Mouse (Mus musculus) CH12.LX (cell line): ENCODE data around the gene Ndufs6.

Experiments used
- CTCF ChIP-seq, 2 experiments: IDR thresholded peaks in 1 of 2; conservative IDR thresholded peaks in 1 of 2; 2 replicates each; pipeline ENCODE4 v1.5.1; 2011 to 2012; ENCODE audit warnings: low read depth in 2 of 2, low read length in 2 of 2, improper control_type of control experiment in 1 of 2, inconsistent platforms in 1 of 2, mild to moderate bottlenecking in 1 of 2, moderate library complexity in 1 of 2
- HCFC1 ChIP-seq: IDR thresholded peaks from 2 replicates; pipeline ENCODE4 v1.6.1; 2012; ENCODE audit warnings: low read depth, mild to moderate bottlenecking, inconsistent platforms, low read length, improper control_type of control experiment
- JUND ChIP-seq: conservative IDR thresholded peaks from 2 replicates; pipeline ENCODE4 v1.6.1; 2011; ENCODE audit warnings: low read depth, low read length, improper control_type of control experiment
- KAT2A ChIP-seq: IDR thresholded peaks from 2 replicates; pipeline ENCODE4 v1.6.1; 2012; ENCODE audit warnings: low read length, improper control_type of control experiment, inconsistent platforms; ENCODE audit not compliant: insufficient replicate concordance
- MAX ChIP-seq: IDR thresholded peaks from 2 replicates; pipeline ENCODE4 v1.6.1; 2011; ENCODE audit warnings: low read length, improper control_type of control experiment
- MXI1 ChIP-seq: IDR thresholded peaks from 2 replicates; pipeline ENCODE4 v1.6.1; 2011; ENCODE audit warnings: mild to moderate bottlenecking, low read depth, low read length, improper control_type of control experiment
- POLR2A ChIP-seq: IDR thresholded peaks from 2 replicates; pipeline ENCODE4 v1.6.1; 2011; ENCODE audit warnings: low read depth, mild to moderate bottlenecking, improper control_type of control experiment, low read length
- POLR2AphosphoS2 ChIP-seq: IDR thresholded peaks from 2 replicates; pipeline ENCODE4 v1.6.1; 2011; ENCODE audit warnings: low read depth, low read length, improper control_type of control experiment
- TBP ChIP-seq: conservative IDR thresholded peaks from 2 replicates; pipeline ENCODE4 v1.6.1; 2011; ENCODE audit warnings: low read depth, low read length, improper control_type of control experiment
- USF1 ChIP-seq: IDR thresholded peaks from 2 replicates; pipeline ENCODE4 v1.6.1; 2014; ENCODE audit warnings: low read depth, mild to moderate bottlenecking, inconsistent platforms, low read length, improper control_type of control experiment
- ZC3H11A ChIP-seq: IDR thresholded peaks from 2 replicates; pipeline ENCODE4 v1.6.1; 2012; ENCODE audit warnings: low read depth, mild to moderate bottlenecking, inconsistent platforms, low read length, improper control_type of control experiment
- ZKSCAN1 ChIP-seq: IDR thresholded peaks from 2 replicates; pipeline ENCODE4 v1.6.1; 2012; ENCODE audit warnings: low read depth, inconsistent platforms, low read length, improper control_type of control experiment, borderline replicate concordance
- ZMIZ1 ChIP-seq: IDR thresholded peaks from 2 replicates; pipeline ENCODE4 v1.6.1; 2012; ENCODE audit warnings: low read depth, mild to moderate bottlenecking, inconsistent platforms, low read length, improper control_type of control experiment
- ZNF384 ChIP-seq: IDR thresholded peaks from 2 replicates; pipeline ENCODE4 v1.6.1; 2012; ENCODE audit warnings: low read depth, low read length, improper control_type of control experiment, inconsistent platforms

GRCm38 (mm10) chr13:73283534-73283933 is 44.8 kb downstream of the Ndufs6 start:
- TF ChIP-seq CTCF (conservative IDR thresholded peaks at IDR 0.05 in 1 of 2, IDR thresholded peaks at IDR 0.05 in 1 of 2; ENCODE audit: low read depth in 2 of 2, low read length in 2 of 2), result no peak
- no peak for TF ChIP-seq POLR2A
- no peak for TF ChIP-seq HCFC1
- TF ChIP-seq KAT2A, result no peak
- no peak for TF ChIP-seq ZNF384
- TF ChIP-seq ZC3H11A, result no peak
- TF ChIP-seq TBP, result no peak
- TF ChIP-seq MXI1, result no peak
- no peak for TF ChIP-seq ZKSCAN1
- TF ChIP-seq MAX, result no peak
- no peak for TF ChIP-seq JUND
- no peak for TF ChIP-seq POLR2AphosphoS2
- TF ChIP-seq ZMIZ1, result no peak
- no peak for TF ChIP-seq USF1
